Mouse (Mus musculus): ENCODE measurements around the gene Prl7d1. TPM values are rescaled to one million over a fixed set of nuclear protein-coding genes. Genes with fewer than 3 reads are reported as not detected.

The Prl7d1 gene
- total and polyA plus RNA-seq, 3 experiments, result 0.05 TPM; not detected in 2

DNA sequence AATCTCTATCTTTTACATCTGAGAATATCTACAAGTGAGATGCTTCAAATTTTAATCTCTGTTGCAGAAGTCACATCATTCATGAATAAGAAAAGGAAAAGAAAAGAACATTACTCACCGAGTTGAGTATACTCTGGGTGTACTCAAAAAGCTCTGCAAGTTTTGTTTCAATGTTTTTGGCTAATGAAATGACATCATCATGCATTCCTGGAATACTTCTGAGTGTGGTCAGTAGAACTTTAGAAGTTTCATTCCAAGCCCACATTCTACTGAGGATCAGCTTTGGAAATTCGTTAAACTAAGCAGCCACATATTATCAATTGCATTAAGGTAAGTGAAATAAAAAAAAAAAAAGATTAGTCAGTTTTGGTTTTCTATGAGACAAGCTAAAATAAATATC is 55.8 kb downstream of the Prl7d1 start:
- Histone ChIP-seq H3K9me3 (replicated peaks) (no peaks in the 10 kb centered on the region), H3K4me3 (ENCODE audit: low read depth, low read length) (no peak overlapping the region), H3K27me3 (ENCODE audit: insufficient read depth, low read length) (no peaks in the 10 kb centered on the region), H3K4me1 (ENCODE audit: insufficient read depth, low read depth, low read length) (no peaks in the 10 kb centered on the region), H3K36me3 (replicated peaks) (no peaks in the 10 kb centered on the region)
- DNase-seq (ENCODE audit: low spot score), result no peak
- TF ChIP-seq TAL1 (conservative IDR thresholded peaks at IDR 0.05; ENCODE audit: low read depth, low read length), result no peak
- no peak for TF ChIP-seq GATA1 (IDR thresholded peaks at IDR 0.05; ENCODE audit: borderline replicate concordance, low read length)
- TF ChIP-seq GATA2 (IDR thresholded peaks at IDR 0.05; ENCODE audit: borderline replicate concordance, low read depth, low read length), result no peak
- TF ChIP-seq CTCF (IDR thresholded peaks at IDR 0.05; ENCODE audit: low read depth, low read length), result no peak
- no peak for TF ChIP-seq POLR2AphosphoS5 (IDR thresholded peaks at IDR 0.05; ENCODE audit: insufficient replicate concordance, low read depth, low read length)
- no peak for ATAC-seq (ENCODE audit: extremely low read depth, insufficient number of reproducible peaks, low FRiP score, poor library complexity, severe bottlenecking)

Other genes starting within 250 kb of the Prl7d1 start
- not detected in 2 replicates for gene Prl8a8, start 203.5 kb downstream of the Prl7d1 start, total RNA-seq (2014; fragmentation: Nextera tagmentation)
- gene Prl8a8, start 203.5 kb downstream of the Prl7d1 start, total RNA-seq (2017), result not detected in 2 replicates
- not detected in 2 replicates for gene Prl8a8, start 203.5 kb downstream of the Prl7d1 start, polyA plus RNA-seq (2012)
- gene Prl8a9, start 152.1 kb downstream of the Prl7d1 start, total RNA-seq (2014; fragmentation: Nextera tagmentation), result not detected in 2 replicates
- 0.23 TPM in 1 of 2 replicates, not detected in the other for gene Prl8a9, start 152.1 kb downstream of the Prl7d1 start, total RNA-seq (2017)
- gene Prl8a9, start 152.1 kb downstream of the Prl7d1 start, polyA plus RNA-seq (2012), result not detected in 2 replicates
- not detected in 2 replicates for gene Prl8a1, start 134.6 kb downstream of the Prl7d1 start, total RNA-seq (2014; fragmentation: Nextera tagmentation)
- gene Prl8a1, start 134.6 kb downstream of the Prl7d1 start, total RNA-seq (2017), result 0.22 TPM in 1 of 2 replicates, not detected in the other
- gene Prl8a1, start 134.6 kb downstream of the Prl7d1 start, polyA plus RNA-seq (2012), result not detected in 2 replicates
- gene Prl7b1, start 106.2 kb downstream of the Prl7d1 start, total RNA-seq (2014; fragmentation: Nextera tagmentation), result not detected in 2 replicates
- 1.5 and 2.0 TPM in 2 replicates for gene Prl7b1, start 106.2 kb downstream of the Prl7d1 start, total RNA-seq (2017)
- not detected in 2 replicates for gene Prl7b1, start 106.2 kb downstream of the Prl7d1 start, polyA plus RNA-seq (2012)
- not detected in 2 replicates for gene Prl7a1, start 74.2 kb downstream of the Prl7d1 start, total RNA-seq (2014; fragmentation: Nextera tagmentation)
- not detected in 2 replicates for gene Prl7a1, start 74.2 kb downstream of the Prl7d1 start, total RNA-seq (2017)
- gene Prl7a1, start 74.2 kb downstream of the Prl7d1 start, polyA plus RNA-seq (2012), result not detected in 2 replicates
- not detected in 2 replicates for gene Prl7a2, start 48.7 kb downstream of the Prl7d1 start, total RNA-seq (2014; fragmentation: Nextera tagmentation)
- not detected in 2 replicates for gene Prl7a2, start 48.7 kb downstream of the Prl7d1 start, total RNA-seq (2017)
- gene Prl7a2, start 48.7 kb downstream of the Prl7d1 start, polyA plus RNA-seq (2012), result not detected in 2 replicates
- not detected in 2 replicates for gene Prl7c1, start 64.1 kb upstream of the Prl7d1 start, total RNA-seq (2014; fragmentation: Nextera tagmentation)
- gene Prl7c1, start 64.1 kb upstream of the Prl7d1 start, total RNA-seq (2017), result not detected in 2 replicates
- gene Prl7c1, start 64.1 kb upstream of the Prl7d1 start, polyA plus RNA-seq (2012), result not detected in 2 replicates
- not detected in 2 replicates for gene Prl2a1, start 84.9 kb upstream of the Prl7d1 start, total RNA-seq (2014; fragmentation: Nextera tagmentation)
- gene Prl2a1, start 84.9 kb upstream of the Prl7d1 start, total RNA-seq (2017), result not detected in 2 replicates
- not detected in 2 replicates for gene Prl2a1, start 84.9 kb upstream of the Prl7d1 start, polyA plus RNA-seq (2012)
- gene Prl2c1, start 132.6 kb upstream of the Prl7d1 start, total RNA-seq (2014; fragmentation: Nextera tagmentation), result not detected in 2 replicates
- gene Prl2c1, start 132.6 kb upstream of the Prl7d1 start, total RNA-seq (2017), result not detected in 2 replicates
- gene Prl2c1, start 132.6 kb upstream of the Prl7d1 start, polyA plus RNA-seq (2012), result not detected in 2 replicates

Measured in G1E (cell line).